Mouse (Mus musculus) brown adipose tissue, adult 24 weeks (tissue): ENCODE results near the gene Ak3. TPM values are rescaled to one million over a fixed set of nuclear protein-coding genes. Genes with fewer than 3 reads are reported as not detected.

Experiments used
- H3K27ac ChIP-seq: fragments of 200-500 bp; replicated peaks from 2 replicates; pipeline ENCODE4 v1.5.1; 2012; ENCODE audit warnings: low read depth, mild to moderate bottlenecking, low read length
- H3K4me1 ChIP-seq: fragments of 200-500 bp; 2 replicates; pipeline ENCODE4 v1.6.1; 2012; ENCODE audit warnings: low read length, mixed read lengths; ENCODE audit not compliant: control insufficient read depth, insufficient read depth, insufficient read length
- H3K4me3 ChIP-seq: fragments of 200-500 bp; 2 replicates; pipeline ENCODE4 v1.5.1; 2012; ENCODE audit warnings: low read depth, mild to moderate bottlenecking, low read length, moderate library complexity; ENCODE audit not compliant: insufficient read depth
- polyA plus RNA-seq: library from polyadenylated mRNA; stranded (reverse); fragments of >200 nt; gene quantifications from 2 replicates; pipeline ENCODE4 v1.2.4, GENCODE M21; 2012; ENCODE audit not compliant: missing spikeins, insufficient read depth, insufficient read length

Ak3 gene
- polyA plus RNA-seq, 1 experiment: 347 TPM

- Histone ChIP-seq H3K4me1 (no peaks in the 10 kb centered on the region), H3K27ac (peak overlapping the region; percentile 76), H3K4me3 (peak overlapping the region; percentile 90)
Observed at GRCm38 (mm10) chr19:28990590-28991221, 57.1 kb downstream of the Ak3 start.

DNA sequence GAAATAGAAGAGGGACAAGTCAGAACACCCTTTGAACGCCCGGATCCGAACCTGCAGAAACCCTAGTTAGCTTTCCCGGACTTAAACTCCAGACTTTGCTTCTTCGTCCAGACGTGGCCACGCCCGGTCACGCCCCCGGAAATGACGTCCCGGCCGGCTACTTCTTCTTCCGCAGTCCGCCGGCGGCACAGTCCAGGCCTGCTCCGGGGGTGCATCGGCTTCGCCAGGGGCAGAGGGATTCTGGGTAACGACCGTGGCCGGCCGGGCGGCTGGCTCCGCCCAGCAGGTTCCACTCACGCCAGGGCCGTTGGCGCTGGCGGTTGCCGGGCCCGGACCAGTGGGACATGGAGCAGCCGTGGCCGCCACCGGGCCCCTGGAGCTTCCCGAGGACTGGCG, 57.6 kb downstream of the Ak3 start, which contains the start of gene Cdc37l1:
Gene Cdc37l1 (plus strand): TSS at position 159 of the 396 bp plus-strand sequence.
- H3K27ac ChIP-seq: peak within 1 kb of the TSS; percentile 90
- H3K4me1 ChIP-seq: no peaks in the 10 kb centered on the region
- H3K4me3 ChIP-seq: peak within 1 kb of the TSS; percentile 90

DNA sequence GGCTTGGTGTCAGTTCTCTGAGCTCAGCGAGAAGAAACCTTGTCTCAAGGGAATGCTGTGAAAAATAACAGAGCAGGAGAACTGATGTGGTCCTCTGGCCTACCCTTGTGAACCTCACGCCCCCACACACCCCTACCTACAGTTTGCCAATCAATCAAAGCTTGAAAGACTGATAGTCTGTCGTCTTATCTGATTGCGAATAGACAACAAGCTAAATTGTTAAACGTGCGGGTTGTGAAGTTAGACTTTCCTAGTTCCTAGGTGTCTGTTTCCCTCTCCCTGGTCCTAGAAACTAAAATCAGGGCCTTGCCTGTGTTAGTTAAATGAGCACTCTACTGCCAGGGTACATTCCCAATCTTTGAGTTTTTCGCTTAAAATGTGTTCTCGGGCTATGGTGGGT, 58.2 kb downstream of the Ak3 start:
- Histone ChIP-seq H3K27ac (peak overlapping the region; percentile 90), H3K4me3 (peak overlapping the region; percentile 90), H3K4me1 (no peaks in the 10 kb centered on the region)

DNA sequence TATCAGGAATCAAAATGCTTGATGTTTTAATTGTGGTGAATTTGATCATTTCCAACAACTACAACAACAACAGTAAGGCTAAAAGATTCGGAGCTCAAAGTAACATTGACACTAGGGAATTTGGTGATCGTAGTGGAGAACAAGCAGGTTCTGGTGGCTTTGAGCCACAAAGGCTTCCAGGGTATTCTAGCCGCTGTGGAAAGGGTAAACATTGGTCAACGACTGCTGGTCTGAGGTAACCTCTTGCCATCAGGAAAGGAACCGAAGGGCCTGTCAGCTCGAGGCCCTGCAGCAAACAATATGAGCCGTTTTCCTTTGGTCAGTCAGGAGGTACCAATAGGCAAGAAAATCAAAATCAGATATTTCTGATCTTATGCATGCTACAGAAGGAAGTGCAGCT, 65.1 kb downstream of the Ak3 start:
- H3K4me1 ChIP-seq: no peaks in the 10 kb centered on the region
- H3K27ac ChIP-seq: no peak overlapping the region
- no peak overlapping the region for H3K4me3 ChIP-seq

- Histone ChIP-seq H3K27ac (peak overlapping the region; percentile 80), H3K4me1 (no peaks in the 10 kb centered on the region), H3K4me3 (peak overlapping the region; percentile 65)
Observed at GRCm38 (mm10) chr19:28974862-28975611, 72.7 kb downstream of the Ak3 start.

Other genes with a start within 250 kb of the Ak3 start
- 1.6 and 3.2 TPM in 2 replicates for gene Slc1a1, start 212.9 kb downstream of the Ak3 start, polyA plus RNA-seq
- 22.9 and 32.4 TPM in 2 replicates for gene Plpp6, start 84.0 kb downstream of the Ak3 start, polyA plus RNA-seq
- 27.9 and 41.7 TPM in 2 replicates for gene 4430402I18Rik, start 80.2 kb downstream of the Ak3 start, polyA plus RNA-seq
- 28.3 and 35.7 TPM in 2 replicates for gene Cdc37l1, start 57.6 kb downstream of the Ak3 start, polyA plus RNA-seq
- gene Rcl1, start 53.4 kb upstream of the Ak3 start, polyA plus RNA-seq: 11.7 and 12.8 TPM in 2 replicates
- gene Jak2, start 203.9 kb upstream of the Ak3 start, polyA plus RNA-seq: 9.3 and 11.6 TPM in 2 replicates